13 mouse cellular contexts compared by ENCODE assay signal in genomic region chr3:67343004-67343662, GRCm38 (mm10). TPM values are rescaled to one million over a fixed set of nuclear protein-coding genes. Genes with fewer than 3 reads are reported as not detected.
DNase-seq lines count a peak whose midpoint lies in the region; ATAC-seq and TF ChIP-seq lines count a peak whose summit lies in the region.
"Had no signal": no experiment of that assay in that cellular context is flagged by ENCODE, and none has a peak within 500 bp of the region (broad histone marks: within the 10 kb centered on the region; RNA-seq: fewer than 3 reads in every experiment).

No protein-coding gene starts in this region.

- TF ChIP-seq CTCF in cortical plate, adult 2 months (IDR thresholded peaks at IDR 0.05; ENCODE audit: extremely low read depth, insufficient read depth, low read length), result peak; percentile 34

- H3K27ac ChIP-seq in cortical plate, adult 2 months (ENCODE audit: insufficient read depth, low read length), result no peak overlapping the region
- H3K27ac ChIP-seq in midbrain, embryonic 14.5 days (replicated peaks; ENCODE audit: low read depth, low read length), result no peak overlapping the region
- H3K27ac ChIP-seq: macrophage had no signal

- no peaks in the 10 kb centered on the region for H3K4me1 ChIP-seq in cortical plate, adult 2 months (ENCODE audit: control insufficient read depth, insufficient read depth, low read length)
- H3K4me1 ChIP-seq in midbrain, embryonic 14.5 days (ENCODE audit: control insufficient read depth, insufficient read depth, low read length), result peaks cover 3% of the 10 kb centered on the region; the same call in 1 of the 2 replicates

- intact Hi-C loops in left cerebral cortex, postnatal 4 days (cut with DNase I), result loop anchor here (5.0 kb wide), 2 partner anchors 366 to 931 kb away; no protein-coding TSS in a partner anchor
- intact Hi-C loops in left cerebral cortex, postnatal 10 days (cut with DNase I), result loop anchor here (2.0 to 10.0 kb wide), 4 partner anchors 358 to 1338 kb away; partner anchors contain the start of genes Rsrc1 and Shox2

- no peak for ATAC-seq in cerebellum, adult (ENCODE audit: insufficient number of reproducible peaks, low FRiP score, low TSS enrichment)
- ATAC-seq in midbrain, embryonic 14.5 days (ENCODE audit: low FRiP score, low TSS enrichment), result no peak

- H3K27me3 ChIP-seq in midbrain, embryonic 14.5 days (ENCODE audit: control insufficient read depth, insufficient read depth, low read length), result no peaks in the 10 kb centered on the region

- no peaks in the 10 kb centered on the region for H3K36me3 ChIP-seq in midbrain, embryonic 14.5 days (ENCODE audit: control insufficient read depth, insufficient read depth, low read length)

- WGBS in midbrain, embryonic 14.5 days, result 55% methylated on average over 5 of the region's 5 CpGs

- no peak for TF ChIP-seq POLR2A in cortical plate, adult 2 months (IDR thresholded peaks at IDR 0.05; ENCODE audit: extremely low read depth, insufficient read depth, low read length)

- H3K4me3 ChIP-seq in cortical plate, adult 2 months (ENCODE audit: insufficient read depth, low read length), result no peak overlapping the region
- no peak overlapping the region for H3K4me3 ChIP-seq in midbrain, embryonic 14.5 days (replicated peaks; ENCODE audit: low read depth, low read length)

- peak; percentile 33 to 34 for DNase-seq in cerebellum, postnatal 10 days
- DNase-seq in left cerebral cortex, postnatal 4 days, result peak; percentile 8
- DNase-seq in left cerebral cortex, postnatal 10 days (ENCODE audit: extremely low spot score in 1 of 2, low spot score in 2 of 2), result no peak
- peak; percentile 76 for DNase-seq in midbrain, embryonic 14.5 days
- DNase-seq in spleen, postnatal 4 days (ENCODE audit: low spot score in 2 of 2), result no peak
- no peak for DNase-seq in layer of hippocampus, postnatal 36 days

- no peak overlapping the region for H3K4me2 ChIP-seq in midbrain, embryonic 14.5 days (ENCODE audit: low read length)

- no peak overlapping the region for H3K9ac ChIP-seq in midbrain, embryonic 14.5 days (replicated peaks; ENCODE audit: low read length)

- no peaks in the 10 kb centered on the region for H3K9me3 ChIP-seq in midbrain, embryonic 14.5 days (ENCODE audit: control insufficient read depth, low read length)

RNA-seq across cellular contexts. Expression of gene Mlf1, which starts 30.8 kb away (rescaled TPM):
- total RNA-seq in left cerebral cortex, postnatal 4 days (2021), result 1 to 10 TPM; 3.7 to 4.3 TPM
- 1 to 10 TPM; 3.1 TPM for total RNA-seq in left cerebral cortex, postnatal 10 days (2021)
- polyA plus RNA-seq in cortical plate, adult 2 months (2012; rRNA removed), result 1.4 and 1.9 TPM in 2 replicates
- polyA plus RNA-seq in midbrain, embryonic 14.5 days (2014; fragmentation: Nextera tagmentation; extraction: Ambion mirVana), result 34.3 and 34.4 TPM in 2 replicates
- 1 to 10 TPM in 1 of 2 experiments, under 1 TPM in 1; 0.75 to 1.4 TPM for total RNA-seq in layer of hippocampus, postnatal 36 days (2021)
- polyA plus RNA-seq: macrophage had no signal

RNA-seq across cellular contexts. Expression of gene Gm17402, which starts 31.8 kb away (rescaled TPM):
- total RNA-seq in left cerebral cortex, postnatal 4 days (2021), result not detected
- total RNA-seq in left cerebral cortex, postnatal 10 days (2021), result not detected
- not detected in 2 replicates for polyA plus RNA-seq in cortical plate, adult 2 months (2012; rRNA removed)
- polyA plus RNA-seq in midbrain, embryonic 14.5 days (2014; fragmentation: Nextera tagmentation; extraction: Ambion mirVana), result not detected in 2 replicates
- not detected for total RNA-seq in layer of hippocampus, postnatal 36 days (2021)
- total RNA-seq: adrenal gland, adult 18-20 months; hematopoietic stem cell, adult 5-6 weeks had no signal
- polyA plus RNA-seq: C2C12; macrophage; stomach, embryonic 16.5 days had no signal

Comparison
In these comparisons a context has a peak if more than half of its experiments do, and no peak if none do; other contexts are left out.
1. DNase-seq: peak in cerebellum, postnatal 10 days (2 of 2), left cerebral cortex, postnatal 4 days (single experiment) and midbrain, embryonic 14.5 days (single experiment); none in left cerebral cortex, postnatal 10 days (0 of 2), spleen, postnatal 4 days (0 of 2) and layer of hippocampus, postnatal 36 days (0 of 2).